Mouse (Mus musculus) Patski (cell line): ENCODE data around the gene Dgkq. TPM values are rescaled to one million over a fixed set of nuclear protein-coding genes. Genes with fewer than 3 reads are reported as not detected.
A peak's percentile ranks its signal among the peaks of the same experiment; 100 is the strongest.

ENCODE experiments used
- ATAC-seq: fragments of 100-300 bp; one replicate; pipeline ENCODE4 v1.8.0; 2021
- CTCF ChIA-PET: fragments of 350-600 bp; sonication (Branson Sonifier 250); formaldehyde crosslinking; loops from one replicate; lab custom pipeline; 2022; ENCODE audit warnings: inconsistent platforms; lab: Charles Lee
- POLR2A ChIA-PET: fragments of 350-600 bp; sonication (Branson Sonifier 250); formaldehyde crosslinking; loops from one replicate; lab custom pipeline; 2022; ENCODE audit warnings: antibody characterized with exemption, inconsistent platforms; lab: Charles Lee
- DNase-seq: peaks from one replicate; pipeline ENCODE4 v3.0.0-alpha.2; 2011; ENCODE audit warnings: low read depth, low spot score
- H3K27me3 ChIP-seq: fragments of 371-371 bp; one replicate; pipeline ENCODE4 v1.5.1; 2021
- CTCF ChIP-seq: fragments of 100-300 bp; IDR thresholded peaks from one replicate; pipeline ENCODE4 v1.5.1; 2021
- in situ Hi-C: fragments of 300-500 bp; cut with MboI; formaldehyde crosslinking; loops from 3 replicates; pipeline ENCODE4 v1.11.1; 2018; ENCODE audit warnings: low pct_unique_long_range_greater_than_20kb, mixed read lengths
- polyA plus RNA-seq: library from polyadenylated mRNA; unstranded; gene quantifications from one replicate; pipeline ENCODE4 v1.2.3, GENCODE M21; 2021

Gene Dgkq
- polyA plus RNA-seq, result 29.8 TPM

- no peak for TF ChIP-seq CTCF
- no peak for DNase-seq
- CTCF ChIA-PET, result interaction anchor here (0.5 to 3.5 kb wide), 15 partner anchors 10 to 737 kb away, joined by 3 to 20 read pairs (median 5); partner anchors contain the start of genes Atp5k, Fgfrl1 and Idua
- peak; percentile 80 for ATAC-seq
- no peaks in the 10 kb centered on the region for H3K27me3 ChIP-seq
- in situ Hi-C loops, result loop anchor here (25.0 kb wide), 1 partner anchor 757 kb away; the partner anchor contains the start of gene Rpl5
- POLR2A ChIA-PET, result interaction anchor here (1.1 to 1.7 kb wide), 3 partner anchors 9 to 55 kb away, joined by 3 read pairs; no protein-coding TSS in a partner anchor
Observed at GRCm38 (mm10) chr5:108668977-108669936, at the start of gene Dgkq. Dgkq (minus strand) TSS chr5:108669672.

- DNase-seq (no peak), ATAC-seq (no peak)
- TF ChIP-seq CTCF, result no peak
- POLR2A ChIA-PET, result interaction anchor here (0.9 kb wide), 1 partner anchor 10 kb away, joined by 4 read pairs; no protein-coding TSS in a partner anchor
- H3K27me3 ChIP-seq, result no peaks in the 10 kb centered on the region
- in situ Hi-C loops, result no loop called here
- CTCF ChIA-PET, result interaction anchor here (1.0 to 3.6 kb wide), 5 partner anchors 8 to 91 kb away, joined by 3 to 14 read pairs (median 4); no protein-coding TSS in a partner anchor
Observed at GRCm38 (mm10) chr5:108718051-108718450, 48.6 kb upstream of the Dgkq start.

DNA sequence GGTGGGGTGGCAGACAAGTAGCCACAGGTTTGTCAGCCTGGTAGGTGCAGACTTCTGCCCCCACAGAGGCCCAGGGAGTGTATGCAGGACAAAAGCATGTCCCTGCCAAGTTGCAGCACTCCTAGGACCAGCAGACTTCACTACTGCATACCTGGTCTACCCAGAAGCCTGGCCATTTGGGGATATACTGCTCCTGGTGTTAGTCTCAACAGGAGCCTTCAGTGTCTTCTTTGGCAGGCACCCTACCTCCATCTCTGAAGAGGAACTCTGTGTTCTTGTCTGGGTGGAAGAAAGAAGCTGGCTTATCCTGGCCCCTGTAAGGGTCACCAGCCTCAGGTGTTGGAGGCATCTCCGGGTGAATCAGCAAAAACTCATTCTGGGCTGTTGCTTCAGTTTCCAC, 46.5 kb upstream of the Dgkq start:
- ATAC-seq (no peak), DNase-seq (no peak)
- ChIA-PET POLR2A (interaction anchor here (0.6 kb wide), 1 partner anchor 88 kb away, joined by 3 read pairs; no protein-coding TSS in a partner anchor), CTCF (interaction anchor here (3.6 kb wide), 1 partner anchor 10 kb away, joined by 14 read pairs; no protein-coding TSS in a partner anchor)
- TF ChIP-seq CTCF, result no peak
- H3K27me3 ChIP-seq, result no peaks in the 10 kb centered on the region
- in situ Hi-C loops, result no loop called here

DNA sequence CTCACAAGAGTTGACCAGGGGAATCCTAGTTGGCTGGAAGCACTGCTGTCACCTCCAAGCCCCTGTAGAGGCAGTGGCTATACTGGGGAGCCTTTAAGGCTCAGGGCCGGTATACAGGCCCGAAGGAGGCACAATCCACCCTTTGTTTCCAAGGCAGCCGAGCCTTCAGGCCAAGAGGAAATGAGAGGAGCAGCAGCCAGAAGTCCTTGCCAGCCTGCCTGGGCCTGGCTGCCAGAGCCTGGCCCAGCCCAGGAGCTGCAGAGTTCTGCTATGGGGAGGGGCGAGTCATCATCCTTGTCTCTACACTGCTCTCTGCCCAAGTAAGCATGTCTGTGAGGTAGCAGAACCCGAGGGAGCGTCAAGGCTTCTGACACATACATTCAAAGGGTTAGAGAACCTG, 44.7 kb upstream of the Dgkq start:
- CTCF ChIA-PET, result interaction anchor here (0.9 to 3.9 kb wide), 3 partner anchors 12 to 35 kb away, joined by 3 to 23 read pairs (median 11); partner anchors contain the start of gene Fgfrl1
- DNase-seq, result no peak
- in situ Hi-C loops, result no loop called here
- peak; percentile 75 for ATAC-seq
- POLR2A ChIA-PET, result no interaction called here
- H3K27me3 ChIP-seq, result no peaks in the 10 kb centered on the region
- TF ChIP-seq CTCF, result no peak

DNA sequence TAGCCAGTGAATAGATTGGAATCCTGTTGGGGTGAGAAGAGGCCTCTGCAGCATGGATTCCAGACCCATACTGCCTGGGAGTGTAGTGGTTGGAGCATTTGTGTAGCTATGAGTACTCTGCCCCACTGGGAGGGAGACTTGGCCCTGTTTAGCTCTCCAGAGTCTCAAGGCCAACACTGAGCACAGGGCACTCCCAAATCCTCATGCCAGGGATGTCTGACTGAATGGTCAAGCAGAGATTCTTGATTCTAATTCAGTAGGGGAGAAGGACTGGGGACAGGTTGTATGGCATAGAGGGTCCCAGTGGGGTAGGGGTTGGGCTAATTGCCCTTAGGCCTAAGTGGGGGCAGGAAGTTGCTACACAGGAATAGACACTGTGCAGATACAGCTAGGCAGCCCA, 44.2 kb upstream of the Dgkq start:
- ATAC-seq (no peak), DNase-seq (no peak)
- no peak for TF ChIP-seq CTCF
- in situ Hi-C loops, result no loop called here
- ChIA-PET POLR2A (interaction anchor here (1.1 kb wide), 1 partner anchor 15 kb away, joined by 5 read pairs; no protein-coding TSS in a partner anchor), CTCF (interaction anchor here (1.0 to 3.9 kb wide), 3 partner anchors 12 to 22 kb away, joined by 3 to 23 read pairs (median 11); partner anchors contain the start of gene Fgfrl1)
- H3K27me3 ChIP-seq, result no peaks in the 10 kb centered on the region

GRCm38 (mm10) chr5:108713096-108713495, 43.6 kb upstream of the Dgkq start:
- ChIA-PET CTCF (interaction anchor here (1.0 to 3.9 kb wide), 3 partner anchors 13 to 21 kb away, joined by 3 to 23 read pairs (median 11); partner anchors contain the start of gene Fgfrl1), POLR2A (interaction anchor here (1.1 kb wide), 1 partner anchor 14 kb away, joined by 5 read pairs; no protein-coding TSS in a partner anchor)
- in situ Hi-C loops, result no loop called here
- DNase-seq (no peak), ATAC-seq (no peak)
- no peaks in the 10 kb centered on the region for H3K27me3 ChIP-seq
- no peak for TF ChIP-seq CTCF

- no peak for TF ChIP-seq CTCF
- ChIA-PET POLR2A (no interaction called here), CTCF (interaction anchor here (3.9 kb wide), 1 partner anchor 14 kb away, joined by 23 read pairs; no protein-coding TSS in a partner anchor)
- no peak for ATAC-seq
- H3K27me3 ChIP-seq, result no peaks in the 10 kb centered on the region
- in situ Hi-C loops, result no loop called here
- no peak for DNase-seq
Observed at GRCm38 (mm10) chr5:108711968-108712367, 42.5 kb upstream of the Dgkq start.

GRCm38 (mm10) chr5:108708981-108709731, 39.7 kb upstream of the Dgkq start:
- CTCF ChIA-PET, result interaction anchor here (1.4 to 3.6 kb wide), 2 partner anchors 11 to 18 kb away, joined by 4 to 18 read pairs; no protein-coding TSS in a partner anchor
- no peak for DNase-seq
- no peaks in the 10 kb centered on the region for H3K27me3 ChIP-seq
- ATAC-seq, result no peak
- in situ Hi-C loops, result no loop called here
- TF ChIP-seq CTCF, result no peak
- POLR2A ChIA-PET, result interaction anchor here (0.7 kb wide), 1 partner anchor 8 kb away, joined by 4 read pairs; no protein-coding TSS in a partner anchor

DNA sequence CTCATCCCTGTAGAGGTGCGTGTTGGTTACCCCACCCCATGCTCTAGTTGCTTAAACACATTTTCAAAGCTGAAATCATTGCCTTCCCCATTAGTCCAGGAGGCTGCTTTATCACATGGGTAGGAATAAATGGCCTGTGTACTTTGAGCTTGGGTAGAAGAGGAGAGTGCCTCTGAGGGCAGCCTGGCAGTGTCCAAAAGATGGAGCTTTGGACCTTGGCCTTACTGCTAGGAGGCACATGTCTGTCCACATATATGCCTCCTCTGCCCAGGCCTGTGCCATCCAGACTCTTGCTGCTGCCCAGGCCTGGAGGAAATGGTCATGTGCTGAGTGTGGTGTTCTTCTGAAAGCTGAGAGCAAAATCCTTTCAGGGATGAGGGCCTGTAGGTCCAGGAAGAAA, 38.9 kb upstream of the Dgkq start:
- ATAC-seq, result no peak
- CTCF ChIA-PET, result interaction anchor here (1.4 to 3.6 kb wide), 3 partner anchors 9 to 17 kb away, joined by 4 to 18 read pairs (median 4); no protein-coding TSS in a partner anchor

More for the DNA sequence above, 38.9 kb upstream of the Dgkq start:
- no peak for TF ChIP-seq CTCF
- H3K27me3 ChIP-seq, result no peaks in the 10 kb centered on the region
- DNase-seq, result no peak
- in situ Hi-C loops, result no loop called here
- POLR2A ChIA-PET, result interaction anchor here (0.7 to 1.0 kb wide), 2 partner anchors 9 kb away, joined by 3 to 4 read pairs; no protein-coding TSS in a partner anchor
